In the genomic region with DNA sequence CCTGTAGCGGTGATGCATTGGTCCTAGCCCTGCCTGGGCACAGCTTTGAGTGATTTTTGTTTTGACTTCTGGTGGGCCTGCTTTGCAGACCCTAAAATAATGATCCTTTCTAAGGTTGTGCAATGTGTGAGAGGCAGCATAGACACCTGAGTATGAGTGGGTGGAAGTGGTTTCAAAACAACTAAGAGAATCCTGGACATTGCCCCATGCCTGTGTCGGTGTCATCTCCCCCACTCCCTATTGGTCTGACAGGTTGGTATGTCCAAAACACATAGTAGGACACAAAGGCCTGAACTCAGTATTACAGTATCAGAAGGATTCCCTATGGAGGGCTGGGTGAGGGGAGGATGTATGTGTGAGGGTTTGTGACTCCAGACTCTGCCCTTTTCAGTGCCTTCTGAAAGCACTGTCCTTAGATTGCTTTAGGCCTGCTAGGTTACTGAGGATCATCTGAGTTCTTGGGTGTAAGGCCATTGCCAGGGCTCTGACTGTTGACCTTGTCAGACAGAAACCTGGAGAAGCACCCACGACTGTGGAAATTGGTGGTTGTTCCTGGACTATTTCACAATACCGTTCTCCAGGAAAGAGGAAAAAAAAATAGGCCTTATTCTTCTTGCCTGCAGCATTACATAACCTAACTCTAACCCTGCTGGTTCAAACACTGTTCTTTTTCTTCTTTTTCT, we compare ENCODE assay signal across 15 mouse cellular contexts. TPM values are rescaled to one million over a fixed set of nuclear protein-coding genes. Genes with fewer than 3 reads are reported as not detected.
"Had no signal": no experiment of that assay in that cellular context is flagged by ENCODE, and none has a peak within 500 bp of the region (broad histone marks: within the 10 kb centered on the region; RNA-seq: fewer than 3 reads in every experiment).

No protein-coding gene starts in this region.

- H3K9me3 ChIP-seq: neural tube, embryonic 15.5 days had no signal

- H3K27ac ChIP-seq: midbrain, embryonic 10.5 days; neural tube, embryonic 15.5 days; stomach, postnatal 0 days had no signal

- H3K27me3 ChIP-seq: neural tube, embryonic 15.5 days had no signal

- H3K4me3 ChIP-seq: midbrain, embryonic 10.5 days; myocyte; neural tube, embryonic 15.5 days had no signal

- DNase-seq: kidney, adult 9 months; kidney, postnatal 10 days; kidney, postnatal 4 days; left cerebral cortex, postnatal 4 days; lung, embryonic 14.5 days; lung, postnatal 10 days; lung, postnatal 4 days; midbrain, embryonic 14.5 days; right cerebral cortex, adult 18-20 months; right cerebral cortex, postnatal 25 days; thymus, postnatal 4 days had no signal

- H3K36me3 ChIP-seq: midbrain, embryonic 10.5 days; neural tube, embryonic 15.5 days had no signal

- H3K4me1 ChIP-seq: midbrain, embryonic 10.5 days; neural tube, embryonic 15.5 days had no signal

- H3K9ac ChIP-seq: lung, embryonic 14.5 days; neural tube, embryonic 15.5 days had no signal

RNA-seq across cellular contexts. Expression of a gene that starts 6.7 kb away (rescaled TPM):
- polyA plus RNA-seq: midbrain, embryonic 10.5 days had no signal
